Comparison of ENCODE assay signal across 7 mouse cellular contexts in genomic region chr10:80412656-80413541, GRCm38 (mm10). TPM values are rescaled to one million over a fixed set of nuclear protein-coding genes. Genes with fewer than 3 reads are reported as not detected.
DNase-seq lines count a peak whose midpoint lies in the region; ATAC-seq and TF ChIP-seq lines count a peak whose summit lies in the region.

No protein-coding gene starts in this region.

- H3K27ac ChIP-seq in forebrain, embryonic 14.5 days (ENCODE audit: low read depth, low read length), result peak overlapping the region; percentile 41; the same call in 1 of the 2 replicates
- peak overlapping the region; percentile 44; the same call in 1 of the 2 replicates for H3K27ac ChIP-seq in hindbrain, embryonic 13.5 days
- H3K27ac ChIP-seq in lung, embryonic 16.5 days (ENCODE audit: low read length), result no peak overlapping the region

- no peak overlapping the region for H3K4me2 ChIP-seq in forebrain, embryonic 14.5 days (ENCODE audit: low read length)
- H3K4me2 ChIP-seq in hindbrain, embryonic 13.5 days, result no peak overlapping the region
- no peak overlapping the region for H3K4me2 ChIP-seq in lung, embryonic 16.5 days (ENCODE audit: low read depth, low read length)

- ATAC-seq in G1E (ENCODE audit: extremely low read depth, insufficient number of reproducible peaks, low FRiP score, poor library complexity, severe bottlenecking), result no peak
- ATAC-seq in forebrain, embryonic 14.5 days, result no peak; the same call in 1 of the 2 replicates
- ATAC-seq in hindbrain, embryonic 13.5 days (ENCODE audit: low FRiP score), result no peak
- ATAC-seq in lung, embryonic 16.5 days (ENCODE audit: low read depth), result peak; percentile 23; the same call in 1 of the 2 replicates
- ATAC-seq in megakaryocyte-erythroid progenitor cell, adult 5-6 weeks (replicated peaks; ENCODE audit: low FRiP score, low TSS enrichment, poor library complexity, severe bottlenecking), result no peak

- DNase-seq in G1E (ENCODE audit: low spot score), result no peak
- DNase-seq in forebrain, embryonic 14.5 days (ENCODE audit: low spot score), result peak; percentile 77
- DNase-seq in thymus, postnatal 0 days (ENCODE audit: low spot score), result no peak

- H3K4me1 ChIP-seq in E14TG2a.4 (replicated peaks; ENCODE audit: low read depth, low read length) (peaks cover 88% of the 10 kb centered on the region), G1E (ENCODE audit: insufficient read depth, low read depth, low read length) (peaks cover 97% of the 10 kb centered on the region)
- H3K4me1 ChIP-seq in forebrain, embryonic 14.5 days (ENCODE audit: control insufficient read depth, insufficient read depth, low read length), result no peaks in the 10 kb centered on the region
- H3K4me1 ChIP-seq in hindbrain, embryonic 13.5 days (replicated peaks), result peaks cover 16% of the 10 kb centered on the region
- no peaks in the 10 kb centered on the region for H3K4me1 ChIP-seq in lung, embryonic 16.5 days (replicated peaks; ENCODE audit: control insufficient read depth, insufficient read depth, low read length)

- peaks cover 100% of the 10 kb centered on the region for H3K36me3 ChIP-seq in E14TG2a.4 (ENCODE audit: insufficient read depth, low read length)
- peaks cover 100% of the 10 kb centered on the region for H3K36me3 ChIP-seq in G1E (replicated peaks)
- peaks cover 89% of the 10 kb centered on the region for H3K36me3 ChIP-seq in forebrain, embryonic 14.5 days (ENCODE audit: control insufficient read depth, insufficient read depth, low read length)
- peaks cover 90% of the 10 kb centered on the region for H3K36me3 ChIP-seq in hindbrain, embryonic 13.5 days
- H3K36me3 ChIP-seq in lung, embryonic 16.5 days (ENCODE audit: control insufficient read depth, insufficient read depth, low read length), result peaks cover 76% of the 10 kb centered on the region

- 0 out of 2 replicates have a peak overlapping the region, but pooled peaks have one; percentile 5 for H3K9ac ChIP-seq in forebrain, embryonic 14.5 days (ENCODE audit: low read length)
- H3K9ac ChIP-seq in hindbrain, embryonic 13.5 days, result no peak overlapping the region
- H3K9ac ChIP-seq in lung, embryonic 16.5 days (ENCODE audit: low read length), result no peak overlapping the region

- H3K4me3 ChIP-seq in E14TG2a.4 (replicated peaks; ENCODE audit: low read length) (peak overlapping the region; percentile 66), G1E (ENCODE audit: low read depth, low read length) (peak overlapping the region; percentile 34)
- H3K4me3 ChIP-seq in forebrain, embryonic 14.5 days (ENCODE audit: low read depth, low read length), result no peak overlapping the region
- no peak overlapping the region for H3K4me3 ChIP-seq in hindbrain, embryonic 13.5 days
- no peak overlapping the region for H3K4me3 ChIP-seq in lung, embryonic 16.5 days (ENCODE audit: low read length)

- H3K27me3 ChIP-seq in E14TG2a.4 (ENCODE audit: insufficient read depth, low read length), result no peaks in the 10 kb centered on the region
- peaks cover 2% of the 10 kb centered on the region; the same call in 1 of the 2 replicates for H3K27me3 ChIP-seq in G1E (ENCODE audit: insufficient read depth, low read length)
- no peaks in the 10 kb centered on the region for H3K27me3 ChIP-seq in forebrain, embryonic 14.5 days (replicated peaks; ENCODE audit: control insufficient read depth, insufficient read depth, low read length)
- H3K27me3 ChIP-seq in hindbrain, embryonic 13.5 days, result no peaks in the 10 kb centered on the region
- H3K27me3 ChIP-seq in lung, embryonic 16.5 days (ENCODE audit: control insufficient read depth, insufficient read depth, low read depth, low read length), result no peaks in the 10 kb centered on the region

- TF ChIP-seq CTCF in E14TG2a.4 (conservative IDR thresholded peaks at IDR 0.05; ENCODE audit: low read length), result no peak
- TF ChIP-seq CTCF in G1E (IDR thresholded peaks at IDR 0.05; ENCODE audit: low read depth, low read length), result no peak

- WGBS in forebrain, embryonic 14.5 days, result 77% methylated on average over 44 of the region's 44 CpGs
- WGBS in hindbrain, embryonic 13.5 days, result 84% methylated on average over 44 of the region's 44 CpGs
- WGBS in lung, embryonic 16.5 days, result 79% methylated on average over 44 of the region's 44 CpGs

- H3K9me3 ChIP-seq in E14TG2a.4 (ENCODE audit: low read length), result no peaks in the 10 kb centered on the region
- no peaks in the 10 kb centered on the region for H3K9me3 ChIP-seq in G1E (replicated peaks)
- H3K9me3 ChIP-seq in forebrain, embryonic 14.5 days (replicated peaks; ENCODE audit: control insufficient read depth, low read length), result no peaks in the 10 kb centered on the region
- H3K9me3 ChIP-seq in hindbrain, embryonic 13.5 days, result no peaks in the 10 kb centered on the region
- H3K9me3 ChIP-seq in lung, embryonic 16.5 days (ENCODE audit: control insufficient read depth, low read length), result no peaks in the 10 kb centered on the region

RNA-seq across cellular contexts. Expression of gene Uqcr11, which starts 6.3 kb away (rescaled TPM):
- total RNA-seq in G1E (2014; fragmentation: Nextera tagmentation) (57.3 and 71.6 TPM in 2 replicates), G1E (2017) (376 and 446 TPM in 2 replicates)
- 1,650 and 1,908 TPM in 2 replicates for polyA plus RNA-seq in G1E (2012)
- 628 and 893 TPM in 2 replicates for polyA plus RNA-seq in forebrain, embryonic 14.5 days (2014; fragmentation: Nextera tagmentation; extraction: Ambion mirVana)
- polyA plus RNA-seq in hindbrain, embryonic 13.5 days (2015; fragmentation: Nextera tagmentation; extraction: Ambion mirVana), result 575 and 577 TPM in 2 replicates
- polyA plus RNA-seq in lung, embryonic 16.5 days (2015; fragmentation: Nextera tagmentation; extraction: Ambion mirVana), result 618 and 673 TPM in 2 replicates
- 635 and 689 TPM in 2 replicates for polyA plus RNA-seq in thymus, postnatal 0 days (2015; fragmentation: Nextera tagmentation; extraction: Ambion mirVana)
- total RNA-seq in megakaryocyte-erythroid progenitor cell, adult 5-6 weeks (2014; fragmentation: Nextera tagmentation), result 485 and 702 TPM in 2 replicates
- total RNA-seq in megakaryocyte-erythroid progenitor cell, adult 5-6 weeks (2017), result 241 and 254 TPM in 2 replicates

RNA-seq across cellular contexts. Expression of gene Mbd3, which starts 13.5 kb away (rescaled TPM):
- total RNA-seq in G1E (2014; fragmentation: Nextera tagmentation) (37.3 and 41.7 TPM in 2 replicates), G1E (2017) (36.0 and 42.0 TPM in 2 replicates)
- 244 and 272 TPM in 2 replicates for polyA plus RNA-seq in G1E (2012)
- 216 and 221 TPM in 2 replicates for polyA plus RNA-seq in forebrain, embryonic 14.5 days (2014; fragmentation: Nextera tagmentation; extraction: Ambion mirVana)
- polyA plus RNA-seq in hindbrain, embryonic 13.5 days (2015; fragmentation: Nextera tagmentation; extraction: Ambion mirVana), result 230 TPM in 2 replicates
- polyA plus RNA-seq in lung, embryonic 16.5 days (2015; fragmentation: Nextera tagmentation; extraction: Ambion mirVana), result 192 and 204 TPM in 2 replicates
- 151 and 166 TPM in 2 replicates for polyA plus RNA-seq in thymus, postnatal 0 days (2015; fragmentation: Nextera tagmentation; extraction: Ambion mirVana)
- 105 and 113 TPM in 2 replicates for total RNA-seq in megakaryocyte-erythroid progenitor cell, adult 5-6 weeks (2014; fragmentation: Nextera tagmentation)
- 80.0 and 93.8 TPM in 2 replicates for total RNA-seq in megakaryocyte-erythroid progenitor cell, adult 5-6 weeks (2017)

RNA-seq across cellular contexts. Expression of gene Tcf3, which starts 20.5 kb away (rescaled TPM):
- total RNA-seq in G1E (2014; fragmentation: Nextera tagmentation) (152 and 175 TPM in 2 replicates), G1E (2017) (70.0 and 84.0 TPM in 2 replicates)
- 1,090 and 1,330 TPM in 2 replicates for polyA plus RNA-seq in G1E (2012)
- 64.4 and 73.5 TPM in 2 replicates for polyA plus RNA-seq in forebrain, embryonic 14.5 days (2014; fragmentation: Nextera tagmentation; extraction: Ambion mirVana)
- polyA plus RNA-seq in hindbrain, embryonic 13.5 days (2015; fragmentation: Nextera tagmentation; extraction: Ambion mirVana), result 60.9 and 62.5 TPM in 2 replicates
- 81.0 and 82.4 TPM in 2 replicates for polyA plus RNA-seq in lung, embryonic 16.5 days (2015; fragmentation: Nextera tagmentation; extraction: Ambion mirVana)
- polyA plus RNA-seq in thymus, postnatal 0 days (2015; fragmentation: Nextera tagmentation; extraction: Ambion mirVana), result 89.7 and 96.8 TPM in 2 replicates
- total RNA-seq in megakaryocyte-erythroid progenitor cell, adult 5-6 weeks (2014; fragmentation: Nextera tagmentation), result 154 and 175 TPM in 2 replicates
- 57.9 and 99.8 TPM in 2 replicates for total RNA-seq in megakaryocyte-erythroid progenitor cell, adult 5-6 weeks (2017)

RNA-seq across cellular contexts. Expression of gene Mex3d, which starts 25.4 kb away (rescaled TPM):
- total RNA-seq in G1E (2014; fragmentation: Nextera tagmentation) (7.7 and 11.4 TPM in 2 replicates), G1E (2017) (8.7 and 10.9 TPM in 2 replicates)
- polyA plus RNA-seq in G1E (2012), result 35.3 and 41.9 TPM in 2 replicates
- polyA plus RNA-seq in forebrain, embryonic 14.5 days (2014; fragmentation: Nextera tagmentation; extraction: Ambion mirVana), result 16.9 and 17.8 TPM in 2 replicates
- polyA plus RNA-seq in hindbrain, embryonic 13.5 days (2015; fragmentation: Nextera tagmentation; extraction: Ambion mirVana), result 14.8 and 16.5 TPM in 2 replicates
- polyA plus RNA-seq in lung, embryonic 16.5 days (2015; fragmentation: Nextera tagmentation; extraction: Ambion mirVana), result 4.4 and 4.5 TPM in 2 replicates
- 3.2 and 4.7 TPM in 2 replicates for polyA plus RNA-seq in thymus, postnatal 0 days (2015; fragmentation: Nextera tagmentation; extraction: Ambion mirVana)
- total RNA-seq in megakaryocyte-erythroid progenitor cell, adult 5-6 weeks (2014; fragmentation: Nextera tagmentation), result 8.0 and 9.1 TPM in 2 replicates
- 13.0 and 14.7 TPM in 2 replicates for total RNA-seq in megakaryocyte-erythroid progenitor cell, adult 5-6 weeks (2017)

RNA-seq across cellular contexts. Expression of gene Plk5, which starts 56.6 kb away (rescaled TPM):
- total RNA-seq in G1E (2014; fragmentation: Nextera tagmentation) (not detected in 2 replicates), G1E (2017) (0.12 TPM in 1 of 2 replicates, not detected in the other)
- not detected in 2 replicates for polyA plus RNA-seq in G1E (2012)
- 1.2 and 1.9 TPM in 2 replicates for polyA plus RNA-seq in forebrain, embryonic 14.5 days (2014; fragmentation: Nextera tagmentation; extraction: Ambion mirVana)
- polyA plus RNA-seq in hindbrain, embryonic 13.5 days (2015; fragmentation: Nextera tagmentation; extraction: Ambion mirVana), result 1.2 and 1.7 TPM in 2 replicates
- 0.48 and 0.52 TPM in 2 replicates for polyA plus RNA-seq in lung, embryonic 16.5 days (2015; fragmentation: Nextera tagmentation; extraction: Ambion mirVana)
- polyA plus RNA-seq in thymus, postnatal 0 days (2015; fragmentation: Nextera tagmentation; extraction: Ambion mirVana), result 0.17 and 0.21 TPM in 2 replicates
- total RNA-seq in megakaryocyte-erythroid progenitor cell, adult 5-6 weeks (2014; fragmentation: Nextera tagmentation), result 0.79 TPM in 1 of 2 replicates, not detected in the other
- not detected in 2 replicates for total RNA-seq in megakaryocyte-erythroid progenitor cell, adult 5-6 weeks (2017)

Comparison
In these comparisons a context has a peak if more than half of its experiments do, and no peak if none do; other contexts are left out.
1. H3K4me3 ChIP-seq: peak in E14TG2a.4 (single experiment) and G1E (single experiment); none in forebrain, embryonic 14.5 days (single experiment), hindbrain, embryonic 13.5 days (single experiment) and lung, embryonic 16.5 days (single experiment).
2. RNA of gene Tcf3, which starts 20.5 kb away (polyA plus RNA-seq): 1,090 to 1,330 TPM in G1E; 89.7 to 96.8 TPM in thymus, postnatal 0 days, 81.0 to 82.4 TPM in lung, embryonic 16.5 days, 64.4 to 73.5 TPM in forebrain, embryonic 14.5 days and 60.9 to 62.5 TPM in hindbrain, embryonic 13.5 days; every median in the first group is over 10 times any median in the second.